In the genomic region with DNA sequence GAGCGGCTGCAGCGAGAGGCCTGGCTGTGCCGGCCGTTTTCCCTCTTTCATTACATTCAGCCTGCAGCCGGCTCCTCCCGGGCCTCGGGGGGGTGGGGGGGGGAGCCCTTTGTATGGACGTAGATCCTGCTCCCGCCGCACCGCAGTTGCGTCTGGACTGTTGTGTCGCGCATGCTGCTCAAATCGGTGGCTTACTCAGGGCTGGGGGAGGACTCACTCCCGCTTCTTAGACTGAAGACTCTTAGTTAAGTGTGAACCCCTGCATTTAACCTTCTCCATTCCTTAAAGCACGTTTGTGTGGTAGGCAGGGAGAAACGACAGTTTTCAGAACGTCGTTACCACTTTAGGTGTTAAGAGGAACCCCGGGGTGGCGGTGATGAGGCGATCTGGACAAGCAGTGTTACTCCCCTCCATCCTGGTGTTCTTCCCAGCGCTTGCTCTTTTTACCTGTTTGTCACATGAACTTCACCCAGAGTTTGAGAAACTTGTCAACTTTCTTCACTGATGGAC, we compare ENCODE assay signal across 8 mouse cellular contexts. TPM values are rescaled to one million over a fixed set of nuclear protein-coding genes. Genes with fewer than 3 reads are reported as not detected.
DNase-seq lines count a peak whose midpoint lies in the region; ATAC-seq and TF ChIP-seq lines count a peak whose summit lies in the region.

No protein-coding gene starts in this region.

- H3K4me2 ChIP-seq in kidney, embryonic 14.5 days (replicated peaks; ENCODE audit: low read depth, low read length) = peak overlapping the region; percentile 47
- H3K4me2 ChIP-seq in midbrain, embryonic 12.5 days (replicated peaks) = peak overlapping the region; percentile 59

- no peak for TF ChIP-seq POLR2A in ES-Bruce4 (IDR thresholded peaks at IDR 0.05; ENCODE audit: insufficient read depth, low read length)
- no peak for TF ChIP-seq POLR2A in embryonic fibroblast, embryonic 13.5 days (IDR thresholded peaks at IDR 0.05; ENCODE audit: low read depth, low read length)

- no peak for TF ChIP-seq EP300 in ES-Bruce4 (IDR thresholded peaks at IDR 0.05; ENCODE audit: insufficient read depth, low read depth, low read length)

- H3K36me3 ChIP-seq in kidney, embryonic 14.5 days (ENCODE audit: control insufficient read depth, insufficient read depth, low read length) = no peaks in the 10 kb centered on the region
- no peaks in the 10 kb centered on the region for H3K36me3 ChIP-seq in ES-Bruce4 (ENCODE audit: control insufficient read depth, insufficient read depth, low read length, poor library complexity, severe bottlenecking)
- no peaks in the 10 kb centered on the region for H3K36me3 ChIP-seq in midbrain, embryonic 12.5 days

- peak overlapping the region; percentile 94 for H3K4me3 ChIP-seq in kidney, embryonic 14.5 days (ENCODE audit: low read length)
- peak overlapping the region; percentile 93 for H3K4me3 ChIP-seq in ES-Bruce4 (ENCODE audit: low read depth, low read length)
- peak overlapping the region; percentile 97 for H3K4me3 ChIP-seq in embryonic fibroblast, embryonic 13.5 days (ENCODE audit: insufficient read depth, low read length)
- H3K4me3 ChIP-seq in midbrain, embryonic 12.5 days = peak overlapping the region; percentile 92

- H3K9ac ChIP-seq in kidney, embryonic 14.5 days (ENCODE audit: low read depth, low read length) = peak overlapping the region; percentile 95
- peak overlapping the region; percentile 88 for H3K9ac ChIP-seq in ES-Bruce4 (ENCODE audit: low read depth, poor library complexity, severe bottlenecking)
- H3K9ac ChIP-seq in midbrain, embryonic 12.5 days (replicated peaks) = peak overlapping the region; percentile 91

- ATAC-seq in kidney, embryonic 14.5 days (ENCODE audit: low FRiP score, low TSS enrichment) = peak; percentile 77
- peak; percentile 81 for ATAC-seq in midbrain, embryonic 12.5 days (ENCODE audit: low FRiP score, low read depth)

- TF ChIP-seq CTCF in ES-Bruce4 (IDR thresholded peaks at IDR 0.05; ENCODE audit: low read depth, low read length) = no peak
- no peak for TF ChIP-seq CTCF in embryonic fibroblast, embryonic 13.5 days (IDR thresholded peaks at IDR 0.05; ENCODE audit: borderline replicate concordance, insufficient read depth, low read length)

- no peaks in the 10 kb centered on the region for H3K27me3 ChIP-seq in kidney, embryonic 14.5 days (ENCODE audit: control insufficient read depth, insufficient read depth, low read length)
- no peaks in the 10 kb centered on the region for H3K27me3 ChIP-seq in ES-Bruce4 (ENCODE audit: control insufficient read depth, insufficient read depth, low read length, poor library complexity, severe bottlenecking)
- H3K27me3 ChIP-seq in midbrain, embryonic 12.5 days = no peaks in the 10 kb centered on the region

- H3K4me1 ChIP-seq in kidney, embryonic 14.5 days (ENCODE audit: control insufficient read depth, insufficient read depth, low read length) = peaks cover 7% of the 10 kb centered on the region; the same call in 1 of the 2 replicates
- H3K4me1 ChIP-seq in ES-Bruce4 (ENCODE audit: control insufficient read depth, insufficient read depth, low read length) = no peaks in the 10 kb centered on the region
- H3K4me1 ChIP-seq in embryonic fibroblast, embryonic 13.5 days (ENCODE audit: control insufficient read depth, insufficient read depth, low read length) = no peaks in the 10 kb centered on the region; the same call in 1 of the 2 replicates
- peaks cover 15% of the 10 kb centered on the region for H3K4me1 ChIP-seq in midbrain, embryonic 12.5 days

- no peak for DNase-seq in kidney, adult 18-20 months
- peak; percentile 33 for DNase-seq in hindlimb bud, embryonic 11.5 days (ENCODE audit: extremely low spot score, low read depth, low spot score)
- DNase-seq in Muller cell, postnatal 12 days (ENCODE audit: inconsistent ontology term) = no peak
- no peak for DNase-seq in right cerebral cortex, postnatal 25 days

- WGBS in kidney, embryonic 14.5 days = 0% methylated on average over 22 of the region's 24 CpGs
- WGBS in midbrain, embryonic 12.5 days = under 1% methylated on average over 24 of the region's 24 CpGs

- H3K27ac ChIP-seq in kidney, embryonic 14.5 days (ENCODE audit: low read depth, low read length) = peak overlapping the region; percentile 84
- no peak overlapping the region for H3K27ac ChIP-seq in ES-Bruce4 (ENCODE audit: insufficient read depth, low read length)
- H3K27ac ChIP-seq in embryonic fibroblast, embryonic 13.5 days (ENCODE audit: insufficient read depth, low read length) = no peak overlapping the region
- H3K27ac ChIP-seq in midbrain, embryonic 12.5 days (replicated peaks) = peak overlapping the region; percentile 92

- no peaks in the 10 kb centered on the region for H3K9me3 ChIP-seq in kidney, embryonic 14.5 days (ENCODE audit: control insufficient read depth, low read length)
- no peaks in the 10 kb centered on the region for H3K9me3 ChIP-seq in ES-Bruce4 (replicated peaks; ENCODE audit: control insufficient read depth, insufficient read depth, low read length, poor library complexity, severe bottlenecking)
- no peaks in the 10 kb centered on the region for H3K9me3 ChIP-seq in midbrain, embryonic 12.5 days

RNA-seq across cellular contexts. Expression of gene Fam98b, which starts 0.5 kb away (rescaled TPM):
- 14.5 TPM in 2 replicates for polyA plus RNA-seq in kidney, embryonic 14.5 days (2014; fragmentation: Nextera tagmentation; extraction: Ambion mirVana)
- polyA plus RNA-seq in ES-Bruce4 (2011; ENCODE audit: insufficient read depth, insufficient read length, low read depth, missing spikeins) = 74.2 and 76.1 TPM in 2 replicates
- polyA plus RNA-seq in embryonic fibroblast, embryonic 13.5 days (2011; ENCODE audit: insufficient read length, low read depth, missing spikeins) = 68.5 and 70.8 TPM in 2 replicates
- polyA plus RNA-seq in midbrain, embryonic 12.5 days (2016; fragmentation: Nextera tagmentation; extraction: Ambion mirVana) = 19.6 and 20.9 TPM in 2 replicates

Comparison
In these comparisons a context has a peak if more than half of its experiments do, and no peak if none do; other contexts are left out.
1. H3K27ac ChIP-seq: peak in kidney, embryonic 14.5 days (single experiment) and midbrain, embryonic 12.5 days (single experiment); none in ES-Bruce4 (single experiment) and embryonic fibroblast, embryonic 13.5 days (single experiment).
2. Peak in every context shown above with its lines, with median percentiles within 50 percentile points of each other: H3K4me3 ChIP-seq and H3K9ac ChIP-seq.